Mouse (Mus musculus) erythroblast, adult 5-6 weeks (primary cell): ENCODE results near the gene Arid1a. TPM values are rescaled to one million over a fixed set of nuclear protein-coding genes. Genes with fewer than 3 reads are reported as not detected.

Source experiments
- ATAC-seq: replicated peaks from 2 replicates; pipeline ENCODE4 v1.8.0; 2016; ENCODE audit warnings: moderate number of reproducible peaks, mild to moderate bottlenecking, moderate TSS enrichment, inconsistent platforms; ENCODE audit not compliant: poor library complexity, low FRiP score, severe bottlenecking
- total RNA-seq, 2 experiments: library from RNA; stranded (forward) in 1 of 2; stranded (reverse) in 1 of 2; fragments of 150-400 nt in 1 of 2; fragments of 200-764, 138-1000 nt in 1 of 2; gene quantifications; 2 replicates each; pipeline versions ENCODE4 v1.2.3 to v1.2.4; 2015 to 2017; ENCODE audit warnings: low replicate concordance in 2 of 2

Arid1a gene
- total RNA-seq (2015; ENCODE audit: low replicate concordance) (31.1 and 41.2 TPM in 2 replicates), total RNA-seq (2017; ENCODE audit: low replicate concordance) (21.9 and 27.2 TPM in 2 replicates)

- ATAC-seq: peak; percentile 77
Measured at GRCm38 (mm10) chr4:133756514-133757268, at the start of gene Arid1a. Gene Arid1a, minus strand, starts transcription at chr4:133756769.

GRCm38 (mm10) chr4:133804401-133805263 lies 48.1 kb upstream of the Arid1a start:
- ATAC-seq: no peak

GRCm38 (mm10) chr4:133800589-133800988 lies 44.0 kb upstream of the Arid1a start:
- ATAC-seq: no peak

- no peak for ATAC-seq
Measured at GRCm38 (mm10) chr4:133793269-133793668, 36.7 kb upstream of the Arid1a start.

- peak; percentile 91 for ATAC-seq
Measured at GRCm38 (mm10) chr4:133774570-133775554, 18.3 kb upstream of the Arid1a start.

GRCm38 (mm10) chr4:133769157-133769556 lies 12.6 kb upstream of the Arid1a start:
- no peak for ATAC-seq

- no peak for ATAC-seq
Measured at GRCm38 (mm10) chr4:133763112-133763511, 6.5 kb upstream of the Arid1a start.

- no peak for ATAC-seq
Measured at GRCm38 (mm10) chr4:133759659-133760058, 3.1 kb upstream of the Arid1a start.

- peak; percentile 72 for ATAC-seq
Measured at GRCm38 (mm10) chr4:133757269-133757835, 783 bp upstream of the Arid1a start.

GRCm38 (mm10) chr4:133755861-133756371 lies 653 bp downstream of the Arid1a start:
- no peak for ATAC-seq

GRCm38 (mm10) chr4:133754871-133755765 lies 1.5 kb downstream of the Arid1a start:
- ATAC-seq: no peak

- peak; percentile 60 for ATAC-seq
Measured at GRCm38 (mm10) chr4:133754238-133754637, 2.3 kb downstream of the Arid1a start.

- ATAC-seq: no peak
Measured at GRCm38 (mm10) chr4:133753375-133754190, 3.0 kb downstream of the Arid1a start.

- ATAC-seq: no peak
Measured at GRCm38 (mm10) chr4:133752449-133753374, 3.9 kb downstream of the Arid1a start.

GRCm38 (mm10) chr4:133751521-133752448 lies 4.8 kb downstream of the Arid1a start:
- ATAC-seq: peak; percentile 59
